Mouse (Mus musculus) megakaryocyte, embryonic 14.5 days (primary cell): ENCODE measurements around the gene Stard7. TPM values are rescaled to one million over a fixed set of nuclear protein-coding genes. Genes with fewer than 3 reads are reported as not detected.
A peak's percentile ranks its signal among the peaks of the same experiment; 100 is the strongest.
"Not testable (repeated sequence)": the region's sequence is repeated elsewhere in the genome, so short reads cannot be mapped to it uniquely, and the experiment has no call there.

Experiments
- H3K27me3 ChIP-seq: replicated peaks from 2 replicates; pipeline ENCODE3; 2012; ENCODE audit warnings: inconsistent platforms
- H3K36me3 ChIP-seq: replicated peaks from 2 replicates; pipeline ENCODE3; 2012; ENCODE audit warnings: low read length, inconsistent platforms, mixed read lengths
- H3K4me1 ChIP-seq: 2 replicates; pipeline ENCODE4 v1.6.1; 2012; ENCODE audit warnings: inconsistent platforms
- H3K4me3 ChIP-seq: replicated peaks from 2 replicates; pipeline ENCODE3; 2012; ENCODE audit warnings: moderate library complexity, mild to moderate bottlenecking, inconsistent platforms
- H3K9me3 ChIP-seq: 2 replicates; pipeline ENCODE4 v1.6.1; 2012; ENCODE audit warnings: inconsistent platforms
- FLI1 ChIP-seq: IDR thresholded peaks from 2 replicates; pipeline ENCODE4 v1.6.1; 2012; ENCODE audit warnings: low read length, inconsistent platforms, mixed read lengths
- GATA1 ChIP-seq: IDR thresholded peaks from 3 replicates; pipeline ENCODE4 v1.6.1; 2012; ENCODE audit warnings: mixed read lengths, low read length, inconsistent platforms, borderline replicate concordance
- polyA plus RNA-seq: library from polyadenylated mRNA; stranded (reverse); fragments of >175 nt; gene quantifications from 2 replicates; pipeline ENCODE4 v1.2.3, GENCODE M21; 2012; ENCODE audit warnings: low replicate concordance; ENCODE audit not compliant: insufficient read depth

Gene Stard7
- polyA plus RNA-seq, 1 experiment, result 9.8 TPM

- Histone ChIP-seq H3K27me3 (no peaks in the 10 kb centered on the region), H3K4me1 (peaks cover 46% of the 10 kb centered on the region), H3K36me3 (peaks cover 64% of the 10 kb centered on the region), H3K9me3 (no peaks in the 10 kb centered on the region), H3K4me3 (no peak overlapping the region)
- TF ChIP-seq GATA1 (no peak), FLI1 (no peak)
Measured at GRCm38 (mm10) chr2:127251880-127252527, 18.0 kb upstream of the Stard7 start.

- TF ChIP-seq GATA1, result no peak
- TF ChIP-seq FLI1, result no peak
- Histone ChIP-seq H3K36me3 (peaks cover 72% of the 10 kb centered on the region), H3K4me3 (no peak overlapping the region), H3K9me3 (no peaks in the 10 kb centered on the region), H3K4me1 (peaks cover 50% of the 10 kb centered on the region), H3K27me3 (no peaks in the 10 kb centered on the region)
Measured at GRCm38 (mm10) chr2:127252787-127253186, 17.2 kb upstream of the Stard7 start.

- TF ChIP-seq GATA1 (no peak), FLI1 (no peak)
- Histone ChIP-seq H3K4me1 (peaks cover 37% of the 10 kb centered on the region), H3K36me3 (peaks cover 89% of the 10 kb centered on the region)
Measured at GRCm38 (mm10) chr2:127254604-127255134, 15.3 kb upstream of the Stard7 start.

GRCm38 (mm10) chr2:127255294-127255693, 14.7 kb upstream of the Stard7 start:
- TF ChIP-seq FLI1 (no peak), GATA1 (no peak)
- Histone ChIP-seq H3K27me3 (no peaks in the 10 kb centered on the region), H3K4me1 (peaks cover 35% of the 10 kb centered on the region), H3K36me3 (peaks cover 91% of the 10 kb centered on the region), H3K9me3 (no peaks in the 10 kb centered on the region), H3K4me3 (no peak overlapping the region)

More at GRCm38 (mm10) chr2:127254604-127255134, 15.3 kb upstream of the Stard7 start:
- H3K4me3 ChIP-seq, result no peak overlapping the region
- H3K9me3 ChIP-seq, result no peaks in the 10 kb centered on the region
- H3K27me3 ChIP-seq, result no peaks in the 10 kb centered on the region

- TF ChIP-seq FLI1, result no peak
- TF ChIP-seq GATA1, result no peak
- Histone ChIP-seq H3K36me3 (peaks cover 59% of the 10 kb centered on the region), H3K9me3 (no peaks in the 10 kb centered on the region), H3K27me3 (no peaks in the 10 kb centered on the region), H3K4me3 (no peak overlapping the region), H3K4me1 (peaks cover 36% of the 10 kb centered on the region)
Measured at GRCm38 (mm10) chr2:127259340-127259739, 10.7 kb upstream of the Stard7 start.

GRCm38 (mm10) chr2:127262480-127262879, 7.5 kb upstream of the Stard7 start:
- no peaks in the 10 kb centered on the region for H3K27me3 ChIP-seq
- H3K4me3 ChIP-seq, result no peak overlapping the region
- peaks cover 33% of the 10 kb centered on the region for H3K36me3 ChIP-seq
- no peaks in the 10 kb centered on the region for H3K9me3 ChIP-seq
- no peak for TF ChIP-seq FLI1
- no peak for TF ChIP-seq GATA1
- peaks cover 20% of the 10 kb centered on the region for H3K4me1 ChIP-seq

GRCm38 (mm10) chr2:127267854-127268253, 2.2 kb upstream of the Stard7 start:
- no peaks in the 10 kb centered on the region for H3K9me3 ChIP-seq
- H3K4me1 ChIP-seq, result peaks cover 30% of the 10 kb centered on the region
- no peaks in the 10 kb centered on the region for H3K27me3 ChIP-seq
- H3K4me3 ChIP-seq, result no peak overlapping the region
- TF ChIP-seq FLI1, result no peak
- no peak for TF ChIP-seq GATA1
- peaks cover 3% of the 10 kb centered on the region for H3K36me3 ChIP-seq

- Histone ChIP-seq H3K27me3 (no peaks in the 10 kb centered on the region), H3K36me3 (peaks cover 3% of the 10 kb centered on the region), H3K9me3 (no peaks in the 10 kb centered on the region), H3K4me1 (peaks cover 38% of the 10 kb centered on the region), H3K4me3 (peak overlapping the region; percentile 99)
- TF ChIP-seq GATA1 (no peak), FLI1 (no peak)
Measured at GRCm38 (mm10) chr2:127270300-127271041, 453 bp downstream of the Stard7 start.

- peak overlapping the region; percentile 99 for H3K4me3 ChIP-seq
- H3K9me3 ChIP-seq, result no peaks in the 10 kb centered on the region
- no peak for TF ChIP-seq FLI1
- TF ChIP-seq GATA1, result no peak
- no peaks in the 10 kb centered on the region for H3K27me3 ChIP-seq
- peaks cover 3% of the 10 kb centered on the region for H3K36me3 ChIP-seq
- H3K4me1 ChIP-seq, result peaks cover 44% of the 10 kb centered on the region
Measured at GRCm38 (mm10) chr2:127271042-127271515, 1.1 kb downstream of the Stard7 start.

- H3K36me3 ChIP-seq, H3K4me3 ChIP-seq, H3K9me3 ChIP-seq, H3K27me3 ChIP-seq: not testable (repeated sequence)
- peaks cover 50% of the 10 kb centered on the region for H3K4me1 ChIP-seq
Measured at GRCm38 (mm10) chr2:127272049-127272448, 2.0 kb downstream of the Stard7 start.
